Mouse (Mus musculus) left cerebral cortex, adult 11 months (tissue): Measurements from ENCODE around the gene Banp.

Experiments used
- DNase-seq: peaks from one replicate; pipeline ENCODE4 v3.0.0; 2022; ENCODE audit warnings: low spot score

The Banp gene

GRCm38 (mm10) chr8:121950749-121951655 lies 1.5 kb downstream of the Banp start:
- no peak for DNase-seq

GRCm38 (mm10) chr8:121951656-121952009 lies 2.1 kb downstream of the Banp start:
- no peak for DNase-seq

- DNase-seq = no peak
Observed at GRCm38 (mm10) chr8:121952122-121952521, 2.6 kb downstream of the Banp start.

GRCm38 (mm10) chr8:121952800-121953199 lies 3.2 kb downstream of the Banp start:
- no peak for DNase-seq

GRCm38 (mm10) chr8:121953821-121954545 lies 4.4 kb downstream of the Banp start:
- no peak for DNase-seq

- DNase-seq = no peak
Observed at GRCm38 (mm10) chr8:121954981-121955555, 5.5 kb downstream of the Banp start.

GRCm38 (mm10) chr8:121955825-121956500 lies 6.4 kb downstream of the Banp start:
- DNase-seq = no peak

- no peak for DNase-seq
Observed at GRCm38 (mm10) chr8:121958395-121958794, 8.8 kb downstream of the Banp start.

GRCm38 (mm10) chr8:121962892-121963291 lies 13.3 kb downstream of the Banp start:
- no peak for DNase-seq

- no peak for DNase-seq
Observed at GRCm38 (mm10) chr8:121964716-121965512, 15.4 kb downstream of the Banp start.

- no peak for DNase-seq
Observed at GRCm38 (mm10) chr8:121966110-121966509, 16.6 kb downstream of the Banp start.

GRCm38 (mm10) chr8:121966714-121967448 lies 17.3 kb downstream of the Banp start:
- DNase-seq = no peak

- DNase-seq = no peak
Observed at GRCm38 (mm10) chr8:121967977-121968376, 18.4 kb downstream of the Banp start.

GRCm38 (mm10) chr8:121968542-121968941 lies 19.0 kb downstream of the Banp start:
- no peak for DNase-seq

- DNase-seq = no peak
Observed at GRCm38 (mm10) chr8:121970225-121970624, 20.7 kb downstream of the Banp start.

GRCm38 (mm10) chr8:121971488-121972058 lies 22.0 kb downstream of the Banp start:
- DNase-seq = no peak

- DNase-seq = no peak
Observed at GRCm38 (mm10) chr8:121973906-121974305, 24.4 kb downstream of the Banp start.

GRCm38 (mm10) chr8:121977819-121978590 lies 28.5 kb downstream of the Banp start:
- peak; percentile 35 for DNase-seq

- no peak for DNase-seq
Observed at GRCm38 (mm10) chr8:121978670-121979069, 29.1 kb downstream of the Banp start.
